Mouse (Mus musculus) kidney, embryonic 14.5 days (tissue): ENCODE data around the gene Rcsd1. TPM values are rescaled to one million over a fixed set of nuclear protein-coding genes. Genes with fewer than 3 reads are reported as not detected.
"Not testable (repeated sequence)": the region's sequence is repeated elsewhere in the genome, so short reads cannot be mapped to it uniquely, and the experiment has no call there.

ENCODE experiments used
- ATAC-seq: fragments of 200-750 bp; cut with Nextera tagmentation; 2 replicates; pipeline ENCODE4 v1.8.0; 2017; ENCODE audit warnings: moderate number of reproducible peaks, mild to moderate bottlenecking, moderate TSS enrichment, moderate library complexity; ENCODE audit not compliant: low FRiP score, low TSS enrichment
- H3K27ac ChIP-seq: fragments of 300-500 bp; sonication (generic); 2 replicates; pipeline ENCODE4 v1.5.1; 2014; ENCODE audit warnings: low read depth, mild to moderate bottlenecking, low read length, moderate library complexity, mixed read lengths
- H3K27me3 ChIP-seq: fragments of 300-500 bp; sonication (generic); 2 replicates; pipeline ENCODE4 v1.6.1; 2014; ENCODE audit warnings: mild to moderate bottlenecking, low read length; ENCODE audit not compliant: control insufficient read depth, insufficient read depth
- H3K36me3 ChIP-seq: fragments of 300-500 bp; sonication (generic); 2 replicates; pipeline ENCODE4 v1.6.1; 2014; ENCODE audit warnings: low read length, mixed read lengths; ENCODE audit not compliant: control insufficient read depth, insufficient read depth
- H3K4me1 ChIP-seq: fragments of 300-500 bp; sonication (generic); 2 replicates; pipeline ENCODE4 v1.6.1; 2014; ENCODE audit warnings: low read length, mixed read lengths; ENCODE audit not compliant: control insufficient read depth, insufficient read depth
- H3K4me2 ChIP-seq: fragments of 300-500 bp; sonication (generic); replicated peaks from 2 replicates; pipeline ENCODE4 v1.6.1; 2014; ENCODE audit warnings: low read depth, mild to moderate bottlenecking, low read length
- H3K4me3 ChIP-seq: fragments of 300-500 bp; sonication (generic); 2 replicates; pipeline ENCODE4 v1.5.1; 2014; ENCODE audit warnings: mild to moderate bottlenecking, low read length
- H3K9ac ChIP-seq: fragments of 300-500 bp; sonication (generic); 2 replicates; pipeline ENCODE4 v1.6.1; 2014; ENCODE audit warnings: low read depth, mild to moderate bottlenecking, low read length, moderate library complexity
- H3K9me3 ChIP-seq: fragments of 300-500 bp; sonication (generic); 2 replicates; pipeline ENCODE4 v1.6.1; 2016; ENCODE audit warnings: low read length; ENCODE audit not compliant: control insufficient read depth
- WGBS: fragments of 180-500 bp; shearing (Covaris S2); extraction: QIAGEN DNeasy Blood & Tissue Kit; methylation state at CpG from one replicate; pipeline ENCODE4 v1.1.7; 2014; 5-methylcytosine and 5-hydroxymethylcytosine counted together
- polyA plus RNA-seq: library from polyadenylated mRNA; unstranded; fragments of >200 nt; fragmentation: Nextera tagmentation; extraction: Ambion mirVana; gene quantifications from 2 replicates; pipeline ENCODE4 v1.2.1, GENCODE M21; 2014

Gene Rcsd1
- polyA plus RNA-seq, 1 experiment from 2014 or later = 44.4 TPM

DNA sequence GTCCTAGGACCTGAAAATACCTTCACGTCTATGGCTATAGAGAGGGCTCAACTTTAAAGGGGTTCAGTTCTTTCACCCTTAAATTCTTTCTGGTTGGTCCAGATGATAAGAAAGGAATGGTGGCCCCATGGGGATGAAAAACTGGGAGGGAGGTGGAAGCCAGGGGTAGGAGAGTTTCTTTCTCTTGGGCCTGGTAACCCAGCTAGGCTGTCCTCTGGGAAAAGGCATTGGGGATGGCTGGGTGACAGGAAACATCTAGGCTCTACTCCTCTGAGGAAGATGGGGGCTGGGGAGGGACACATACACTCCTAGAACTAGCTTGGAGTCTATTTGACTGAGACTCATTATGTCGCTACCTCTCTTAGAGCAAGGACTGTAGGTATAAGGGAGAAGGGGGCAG lies 21.7 kb downstream of the Rcsd1 start:
- no peaks in the 10 kb centered on the region for H3K27me3 ChIP-seq
- no peaks in the 10 kb centered on the region for H3K36me3 ChIP-seq
- peaks cover 23% of the 10 kb centered on the region for H3K4me1 ChIP-seq
- no peaks in the 10 kb centered on the region for H3K9me3 ChIP-seq
- no peak overlapping the region for H3K27ac ChIP-seq
- H3K9ac ChIP-seq = no peak overlapping the region
- ATAC-seq = no peak
- H3K4me2 ChIP-seq = no peak overlapping the region
- WGBS = 90% methylated on average over 2 of the region's 2 CpGs
- H3K4me3 ChIP-seq = no peak overlapping the region

DNA sequence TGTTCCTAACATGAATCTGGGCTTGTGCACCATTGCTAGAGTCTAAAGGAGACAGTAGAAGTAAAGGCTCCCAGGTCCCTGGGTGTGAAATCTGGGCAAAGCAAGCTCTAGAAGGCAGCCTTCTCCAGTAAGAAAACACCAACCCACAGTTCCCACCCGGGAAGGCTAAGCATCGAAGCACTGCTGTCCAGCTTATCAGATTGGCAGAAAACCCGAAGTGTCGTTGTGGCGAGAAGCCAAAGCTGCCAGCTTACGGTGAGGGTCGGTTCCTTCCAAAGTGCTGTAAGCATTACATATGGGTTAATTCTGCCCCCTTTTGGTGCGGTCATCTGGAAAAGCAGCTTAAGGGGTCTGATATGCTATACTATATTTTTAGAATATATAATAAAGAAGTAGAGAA lies 22.6 kb downstream of the Rcsd1 start:
- H3K4me2 ChIP-seq = no peak overlapping the region
- no peak for ATAC-seq
- H3K27ac ChIP-seq = peak overlapping the region; percentile 6; the same call in 1 of the 2 replicates
- no peaks in the 10 kb centered on the region for H3K36me3 ChIP-seq
- H3K27me3 ChIP-seq = no peaks in the 10 kb centered on the region
- H3K9me3 ChIP-seq = no peaks in the 10 kb centered on the region
- WGBS = 52% methylated on average over 8 of the region's 8 CpGs
- peaks cover 16% of the 10 kb centered on the region for H3K4me1 ChIP-seq
- H3K9ac ChIP-seq = no peak overlapping the region
- no peak overlapping the region for H3K4me3 ChIP-seq

DNA sequence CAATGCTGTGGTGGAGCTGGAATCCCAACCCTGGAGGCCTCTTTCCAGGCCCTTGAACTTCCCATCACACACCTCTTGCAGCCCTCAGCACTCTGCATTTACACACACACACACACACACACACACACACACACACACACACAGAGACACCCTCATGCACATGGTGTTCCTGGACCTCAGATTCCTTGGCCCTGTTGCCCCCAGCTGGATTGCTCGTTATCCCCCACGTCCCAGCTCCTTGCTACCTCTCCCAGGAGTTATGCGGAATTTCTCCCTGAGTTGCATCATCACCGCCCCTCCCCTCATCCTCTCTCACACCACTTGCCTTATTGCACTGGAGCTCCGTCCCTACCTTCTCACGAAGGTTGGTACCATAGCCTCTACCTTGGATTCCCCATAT lies 23.2 kb downstream of the Rcsd1 start:
- H3K27ac ChIP-seq = no peak overlapping the region
- no peaks in the 10 kb centered on the region for H3K36me3 ChIP-seq
- no peak overlapping the region for H3K9ac ChIP-seq
- no peak overlapping the region for H3K4me3 ChIP-seq
- no peak for ATAC-seq
- H3K27me3 ChIP-seq = no peaks in the 10 kb centered on the region
- no peak overlapping the region for H3K4me2 ChIP-seq
- WGBS = 68% methylated on average over 6 of the region's 6 CpGs
- H3K9me3 ChIP-seq = no peaks in the 10 kb centered on the region
- H3K4me1 ChIP-seq = peaks cover 13% of the 10 kb centered on the region

DNA sequence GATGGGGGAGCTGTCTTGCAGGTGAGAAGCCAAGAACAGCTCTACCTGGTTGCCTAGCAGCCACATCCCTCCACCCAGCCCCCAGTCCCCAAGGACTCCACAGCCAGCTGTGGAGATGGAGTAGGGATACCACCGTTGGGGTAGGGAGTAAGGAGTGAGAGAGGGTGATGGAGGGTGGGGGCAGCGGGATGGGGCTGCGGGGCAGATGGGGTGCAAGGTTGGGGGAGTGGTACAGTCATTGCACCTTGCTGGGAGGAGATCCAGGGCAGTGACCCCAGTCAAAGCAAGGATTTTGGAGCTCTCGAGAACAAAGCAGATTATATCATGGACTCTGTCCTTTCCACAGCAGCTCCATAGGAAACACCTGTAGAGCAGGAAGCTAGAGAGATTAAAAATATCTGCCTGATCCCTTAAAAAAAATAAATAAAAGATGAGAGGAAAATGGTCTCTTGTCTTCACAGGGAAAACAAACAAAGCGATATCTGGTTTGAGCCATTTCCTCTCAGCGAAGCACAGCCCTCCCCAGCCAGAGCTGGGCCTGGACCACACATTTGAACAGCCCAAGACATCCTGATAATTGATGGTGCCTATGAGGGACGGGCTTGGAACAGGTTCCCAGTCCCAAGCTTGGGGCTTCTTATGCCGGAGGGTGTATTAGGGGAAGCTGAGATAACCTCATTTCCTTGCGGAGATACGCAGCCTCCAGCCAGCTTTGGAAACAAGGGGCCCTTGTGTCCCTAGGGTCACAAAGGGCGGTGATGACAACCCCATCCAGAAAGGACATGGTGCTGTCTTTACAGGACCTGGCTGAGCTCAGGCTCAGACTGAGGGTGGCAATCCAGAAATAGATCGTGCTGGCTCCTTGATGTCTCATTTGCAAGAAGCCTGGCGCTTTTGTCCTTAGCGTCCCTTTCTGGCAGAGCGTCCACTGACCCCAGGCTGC lies 25.0 kb downstream of the Rcsd1 start:
- 59% methylated on average over 15 of the region's 15 CpGs for WGBS
- Histone ChIP-seq H3K4me1 (peaks cover 11% of the 10 kb centered on the region; the same call in 1 of the 2 replicates), H3K27me3 (no peaks in the 10 kb centered on the region), H3K36me3 (no peaks in the 10 kb centered on the region), H3K27ac (no peak overlapping the region), H3K4me2 (no peak overlapping the region), H3K9ac (no peak overlapping the region), H3K4me3 (no peak overlapping the region), H3K9me3 (no peaks in the 10 kb centered on the region)
- ATAC-seq = peak; percentile 47; the same call in 1 of the 2 replicates

GRCm38 (mm10) chr1:165682056-165682853 lies 27.3 kb downstream of the Rcsd1 start:
- peaks cover 5% of the 10 kb centered on the region; the same call in 1 of the 2 replicates for H3K4me1 ChIP-seq

GRCm38 (mm10) chr1:165681045-165681794 lies 28.3 kb downstream of the Rcsd1 start:
- Histone ChIP-seq H3K27me3 (no peaks in the 10 kb centered on the region), H3K9me3 (no peaks in the 10 kb centered on the region), H3K9ac (no peak overlapping the region), H3K4me2 (no peak overlapping the region), H3K36me3 (peaks cover 2% of the 10 kb centered on the region; the same call in 1 of the 2 replicates), H3K4me3 (no peak overlapping the region), H3K4me1 (peaks cover 5% of the 10 kb centered on the region; the same call in 1 of the 2 replicates), H3K27ac (no peak overlapping the region)
- no peak for ATAC-seq
- 54% methylated on average over 13 of the region's 13 CpGs for WGBS

More at GRCm38 (mm10) chr1:165682056-165682853, 27.3 kb downstream of the Rcsd1 start:
- H3K9ac ChIP-seq = no peak overlapping the region
- H3K36me3 ChIP-seq = no peaks in the 10 kb centered on the region; the same call in 1 of the 2 replicates
- no peak overlapping the region for H3K27ac ChIP-seq
- no peaks in the 10 kb centered on the region for H3K9me3 ChIP-seq
- no peaks in the 10 kb centered on the region for H3K27me3 ChIP-seq
- H3K4me3 ChIP-seq = no peak overlapping the region
- ATAC-seq = no peak
- 69% methylated on average over 18 of the region's 18 CpGs for WGBS
- no peak overlapping the region for H3K4me2 ChIP-seq

GRCm38 (mm10) chr1:165680086-165680485 lies 29.5 kb downstream of the Rcsd1 start:
- H3K36me3 ChIP-seq, H3K4me1 ChIP-seq, H3K9me3 ChIP-seq, ATAC-seq, H3K4me2 ChIP-seq, H3K9ac ChIP-seq, H3K27me3 ChIP-seq, H3K4me3 ChIP-seq, H3K27ac ChIP-seq: not testable (repeated sequence)

DNA sequence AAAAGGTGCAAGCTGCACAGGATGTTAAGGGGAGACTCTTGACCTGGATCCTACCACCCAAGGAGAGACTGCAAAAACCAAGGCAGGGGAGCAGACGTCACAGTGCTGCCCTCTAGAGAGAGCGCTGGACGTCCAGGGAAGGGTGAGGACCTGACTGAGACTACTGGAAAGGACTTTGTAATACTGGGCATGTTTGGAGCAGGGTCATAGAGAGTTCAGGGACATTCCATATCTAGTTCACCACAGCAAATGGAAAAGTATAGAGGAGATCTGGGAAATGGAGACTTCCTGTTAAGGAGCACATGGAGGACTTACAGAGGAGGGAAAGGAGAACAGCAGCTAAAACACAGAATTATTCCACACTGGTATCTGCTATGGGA lies 29.9 kb downstream of the Rcsd1 start:
- Histone ChIP-seq H3K27me3 (no peaks in the 10 kb centered on the region), H3K9me3 (no peaks in the 10 kb centered on the region), H3K27ac (no peak overlapping the region; the same call in 1 of the 2 replicates), H3K36me3 (peaks cover 4% of the 10 kb centered on the region; the same call in 1 of the 2 replicates), H3K9ac (no peak overlapping the region), H3K4me3 (no peak overlapping the region), H3K4me1 (peaks cover 5% of the 10 kb centered on the region; the same call in 1 of the 2 replicates), H3K4me2 (no peak overlapping the region)
- WGBS = 64% methylated on average over 3 of the region's 3 CpGs
- no peak for ATAC-seq
